Mouse (Mus musculus): ENCODE data around the gene Adamts1. TPM values are rescaled to one million over a fixed set of nuclear protein-coding genes. Genes with fewer than 3 reads are reported as not detected.

Gene Adamts1
- polyA plus RNA-seq, 1 experiment from 2014 or later, result 37.2 TPM

DNA sequence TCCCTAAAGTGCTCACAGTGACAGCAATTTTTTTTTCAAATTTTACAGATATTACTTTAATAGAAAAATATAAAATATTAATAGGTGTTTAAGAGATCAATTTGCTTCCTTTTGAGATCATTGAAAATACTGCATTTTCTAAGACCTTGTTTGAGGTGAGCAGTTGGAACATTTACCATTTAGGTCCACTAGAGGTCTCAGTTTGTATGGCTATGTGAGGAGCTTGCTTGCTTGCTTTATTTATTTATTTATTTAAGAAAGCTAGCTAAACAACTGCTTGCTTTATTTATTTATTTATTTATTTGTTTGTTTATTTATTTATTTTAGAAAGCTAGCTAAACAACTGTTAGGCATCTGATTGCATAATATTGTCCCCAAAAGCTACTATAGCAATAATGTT, 23.1 kb downstream of the Adamts1 start:
- no peak overlapping the region for H3K4me3 ChIP-seq (replicated peaks; ENCODE audit: low read length)
- no peaks in the 10 kb centered on the region for H3K36me3 ChIP-seq (ENCODE audit: control insufficient read depth, insufficient read depth, low read length)
- H3K27me3 ChIP-seq (ENCODE audit: control insufficient read depth, insufficient read depth, low read length), result no peaks in the 10 kb centered on the region
- H3K27ac ChIP-seq (ENCODE audit: low read length), result no peak overlapping the region
- no peak overlapping the region for H3K9ac ChIP-seq (ENCODE audit: low read length)
- no peaks in the 10 kb centered on the region for H3K9me3 ChIP-seq (replicated peaks; ENCODE audit: control insufficient read depth, low read length)
- no peaks in the 10 kb centered on the region for H3K4me1 ChIP-seq (ENCODE audit: control insufficient read depth, insufficient read depth, low read length)
- no peak for ATAC-seq (ENCODE audit: insufficient read depth, low FRiP score)
- H3K4me2 ChIP-seq (ENCODE audit: low read depth, low read length), result no peak overlapping the region

DNA sequence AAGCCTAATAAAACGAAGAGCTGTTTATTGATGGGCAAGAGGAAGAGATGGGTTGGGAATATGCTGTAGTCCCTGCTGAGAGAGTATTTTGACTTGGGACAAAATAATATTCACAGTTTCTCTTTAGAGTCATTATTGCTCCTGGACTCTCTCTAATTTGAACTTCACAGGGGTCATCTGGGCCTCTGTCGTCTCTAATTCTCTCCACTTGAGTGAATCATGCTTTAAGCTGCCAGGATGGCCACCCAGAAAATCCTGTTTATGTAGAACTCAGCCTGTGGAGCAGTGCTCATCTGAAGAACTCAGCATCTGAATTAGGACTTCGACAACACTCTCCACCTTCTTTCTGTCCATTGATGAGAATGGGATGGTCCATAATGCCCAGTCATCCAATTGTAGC, 30.6 kb downstream of the Adamts1 start:
- no peaks in the 10 kb centered on the region for H3K27me3 ChIP-seq (ENCODE audit: control insufficient read depth, insufficient read depth, low read length)

DNA sequence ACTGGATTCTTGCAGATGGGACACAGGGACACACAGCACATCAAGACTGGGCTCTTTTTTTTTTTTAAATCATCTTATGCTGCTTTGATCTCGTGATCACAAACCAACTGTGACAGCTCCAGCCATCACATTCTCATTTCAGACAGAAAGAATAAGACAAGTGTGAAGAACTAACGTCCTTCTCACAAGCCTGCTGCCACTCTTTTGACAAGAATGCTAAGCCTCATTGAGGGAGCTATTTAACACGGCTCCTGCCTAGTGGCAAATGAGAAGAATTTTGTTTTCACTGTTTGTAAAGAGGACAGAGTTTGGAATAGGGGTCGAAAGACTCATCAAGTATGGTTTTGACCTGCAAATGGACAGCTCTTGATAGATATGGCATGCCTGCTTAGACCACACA, 35.6 kb downstream of the Adamts1 start:
- Histone ChIP-seq H3K4me1 (ENCODE audit: control insufficient read depth, insufficient read depth, low read length) (no peaks in the 10 kb centered on the region), H3K27me3 (ENCODE audit: control insufficient read depth, insufficient read depth, low read length) (no peaks in the 10 kb centered on the region), H3K4me2 (ENCODE audit: low read depth, low read length) (no peak overlapping the region), H3K9ac (ENCODE audit: low read length) (no peak overlapping the region), H3K9me3 (replicated peaks; ENCODE audit: control insufficient read depth, low read length) (no peaks in the 10 kb centered on the region), H3K27ac (ENCODE audit: low read length) (no peak overlapping the region), H3K4me3 (replicated peaks; ENCODE audit: low read length) (no peak overlapping the region), H3K36me3 (ENCODE audit: control insufficient read depth, insufficient read depth, low read length) (no peaks in the 10 kb centered on the region)
- 43% methylated on average over 4 of the region's 4 CpGs for WGBS
- ATAC-seq (ENCODE audit: insufficient read depth, low FRiP score), result no peak

More for the DNA sequence above, 30.6 kb downstream of the Adamts1 start:
- Histone ChIP-seq H3K36me3 (ENCODE audit: control insufficient read depth, insufficient read depth, low read length) (no peaks in the 10 kb centered on the region), H3K4me3 (replicated peaks; ENCODE audit: low read length) (no peak overlapping the region), H3K9me3 (replicated peaks; ENCODE audit: control insufficient read depth, low read length) (no peaks in the 10 kb centered on the region), H3K4me2 (ENCODE audit: low read depth, low read length) (no peak overlapping the region), H3K4me1 (ENCODE audit: control insufficient read depth, insufficient read depth, low read length) (no peaks in the 10 kb centered on the region), H3K9ac (ENCODE audit: low read length) (no peak overlapping the region), H3K27ac (ENCODE audit: low read length) (no peak overlapping the region; the same call in 1 of the 2 replicates)
- WGBS, result 62% methylated on average over 3 of the region's 3 CpGs
- ATAC-seq (ENCODE audit: insufficient read depth, low FRiP score), result no peak

DNA sequence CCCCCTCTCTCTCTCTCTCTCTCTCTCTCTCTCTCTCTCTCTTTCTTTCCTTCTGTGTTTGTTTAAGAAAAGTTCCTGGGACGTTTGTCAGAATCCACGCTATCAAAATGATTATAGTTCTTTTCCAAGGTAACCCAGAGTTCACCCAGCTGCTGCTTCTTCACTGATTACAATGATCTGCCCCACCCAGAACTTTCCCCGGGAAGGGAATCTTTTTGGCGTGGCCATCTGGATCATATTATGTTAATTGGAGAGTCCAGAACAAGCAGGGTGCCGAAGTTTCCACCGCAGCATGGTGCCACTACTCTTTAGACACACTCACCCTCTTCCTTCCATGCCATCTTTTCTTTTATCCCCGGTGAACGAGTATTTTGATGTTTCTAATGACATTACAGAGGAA, 37.2 kb downstream of the Adamts1 start:
- H3K4me2 ChIP-seq (ENCODE audit: low read depth, low read length), result no peak overlapping the region
- no peaks in the 10 kb centered on the region for H3K9me3 ChIP-seq (replicated peaks; ENCODE audit: control insufficient read depth, low read length)
- H3K36me3 ChIP-seq (ENCODE audit: control insufficient read depth, insufficient read depth, low read length), result no peaks in the 10 kb centered on the region
- ATAC-seq (ENCODE audit: insufficient read depth, low FRiP score), result no peak
- WGBS, result 39% methylated on average over 8 of the region's 8 CpGs
- H3K4me3 ChIP-seq (replicated peaks; ENCODE audit: low read length), result no peak overlapping the region
- no peaks in the 10 kb centered on the region for H3K27me3 ChIP-seq (ENCODE audit: control insufficient read depth, insufficient read depth, low read length)
- H3K4me1 ChIP-seq (ENCODE audit: control insufficient read depth, insufficient read depth, low read length), result no peaks in the 10 kb centered on the region
- H3K9ac ChIP-seq (ENCODE audit: low read length), result no peak overlapping the region
- no peak overlapping the region for H3K27ac ChIP-seq (ENCODE audit: low read length)

DNA sequence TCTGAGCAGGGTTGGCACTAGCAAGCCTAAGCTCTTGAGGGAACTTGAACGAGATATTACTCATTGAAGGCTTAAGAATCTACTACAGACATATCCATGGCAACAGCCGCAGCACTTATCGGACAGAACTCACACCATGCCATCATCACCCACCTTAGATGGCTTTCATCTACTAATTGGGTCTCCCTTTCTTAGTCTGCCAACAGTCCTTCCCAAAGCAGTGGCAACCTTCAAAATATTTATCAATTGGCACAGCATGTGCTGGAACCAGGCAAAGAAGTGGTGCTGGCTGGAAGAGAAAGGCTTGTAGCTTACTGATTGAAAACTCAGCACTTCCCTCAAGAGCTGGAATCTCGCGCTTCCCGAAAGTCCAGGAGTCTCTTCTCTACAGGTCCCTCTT, 37.7 kb downstream of the Adamts1 start:
- Histone ChIP-seq H3K4me3 (replicated peaks; ENCODE audit: low read length) (no peak overlapping the region), H3K4me1 (ENCODE audit: control insufficient read depth, insufficient read depth, low read length) (no peaks in the 10 kb centered on the region), H3K9me3 (replicated peaks; ENCODE audit: control insufficient read depth, low read length) (no peaks in the 10 kb centered on the region), H3K27ac (ENCODE audit: low read length) (no peak overlapping the region), H3K9ac (ENCODE audit: low read length) (no peak overlapping the region), H3K36me3 (ENCODE audit: control insufficient read depth, insufficient read depth, low read length) (no peaks in the 10 kb centered on the region), H3K4me2 (ENCODE audit: low read depth, low read length) (no peak overlapping the region), H3K27me3 (ENCODE audit: control insufficient read depth, insufficient read depth, low read length) (no peaks in the 10 kb centered on the region)
- WGBS, result 84% methylated on average over 6 of the region's 6 CpGs
- no peak for ATAC-seq (ENCODE audit: insufficient read depth, low FRiP score)

DNA sequence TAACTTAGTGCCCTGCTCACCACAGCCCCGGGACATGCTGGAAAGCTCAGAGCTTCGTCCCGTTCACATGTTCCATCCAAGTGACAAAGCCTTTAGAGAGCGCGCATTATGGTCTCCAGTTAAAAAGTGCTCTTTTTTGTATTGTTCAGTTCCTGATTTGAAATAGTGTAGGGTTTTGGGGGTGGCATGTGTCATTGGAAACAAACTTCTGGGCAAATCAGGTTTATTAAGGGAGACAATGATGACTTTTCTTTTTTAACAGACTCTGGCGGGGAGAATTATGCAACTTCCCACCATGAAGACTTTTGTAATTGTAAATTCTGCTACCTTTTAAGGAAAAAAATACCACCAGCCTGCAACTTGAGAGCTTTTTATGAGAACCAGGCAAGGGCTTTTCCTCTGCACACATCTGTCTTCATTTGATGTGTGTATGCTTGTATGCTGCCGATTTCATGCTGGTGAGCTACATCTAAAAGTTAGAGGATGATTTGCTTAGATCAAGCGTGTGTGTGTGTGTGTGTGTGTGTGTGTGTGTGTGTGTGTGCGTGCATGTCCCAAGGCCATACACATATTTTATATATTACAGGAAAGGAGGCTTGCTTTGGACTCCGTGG, 40.8 kb downstream of the Adamts1 start:
- Histone ChIP-seq H3K36me3 (ENCODE audit: control insufficient read depth, insufficient read depth, low read length) (no peaks in the 10 kb centered on the region), H3K4me2 (ENCODE audit: low read depth, low read length) (no peak overlapping the region), H3K9ac (ENCODE audit: low read length) (no peak overlapping the region), H3K4me1 (ENCODE audit: control insufficient read depth, insufficient read depth, low read length) (no peaks in the 10 kb centered on the region), H3K4me3 (replicated peaks; ENCODE audit: low read length) (no peak overlapping the region), H3K27me3 (ENCODE audit: control insufficient read depth, insufficient read depth, low read length) (no peaks in the 10 kb centered on the region), H3K9me3 (replicated peaks; ENCODE audit: control insufficient read depth, low read length) (no peaks in the 10 kb centered on the region), H3K27ac (ENCODE audit: low read length) (no peak overlapping the region)
- 79% methylated on average over 10 of the region's 10 CpGs for WGBS
- ATAC-seq (ENCODE audit: insufficient read depth, low FRiP score), result no peak

DNA sequence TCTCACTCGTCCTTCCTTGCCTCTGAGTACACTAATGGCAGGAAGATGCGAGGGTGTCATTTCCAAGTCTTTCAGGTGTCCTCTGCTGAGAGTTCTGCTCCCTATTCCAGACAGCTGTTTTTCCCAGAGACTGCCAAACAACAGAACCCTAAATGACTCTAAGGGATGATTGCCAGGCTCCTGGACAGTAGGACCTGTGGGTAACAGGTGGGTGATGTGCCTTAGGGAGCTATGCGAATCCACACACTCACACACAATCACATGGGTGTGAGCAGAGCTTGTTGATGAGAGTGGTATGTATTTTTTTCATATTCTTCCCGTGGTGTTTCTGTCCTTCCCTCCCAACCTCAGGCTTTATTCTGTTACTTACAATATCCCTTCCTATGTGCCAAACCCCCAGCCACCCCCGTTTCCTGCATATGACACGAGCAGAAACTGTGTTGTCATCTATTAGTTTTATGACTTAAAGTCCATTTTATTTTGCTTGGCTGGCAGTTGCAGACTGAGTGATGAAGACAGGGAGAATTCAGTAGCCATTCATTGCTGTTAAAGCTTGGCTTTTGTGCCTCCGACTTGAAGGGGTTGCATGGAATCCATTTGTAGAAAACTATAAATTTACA, 41.8 kb downstream of the Adamts1 start:
- WGBS, result 69% methylated on average over 7 of the region's 7 CpGs
- Histone ChIP-seq H3K27ac (ENCODE audit: low read length) (no peak overlapping the region), H3K4me2 (ENCODE audit: low read depth, low read length) (no peak overlapping the region), H3K36me3 (ENCODE audit: control insufficient read depth, insufficient read depth, low read length) (no peaks in the 10 kb centered on the region), H3K27me3 (ENCODE audit: control insufficient read depth, insufficient read depth, low read length) (no peaks in the 10 kb centered on the region), H3K4me1 (ENCODE audit: control insufficient read depth, insufficient read depth, low read length) (no peaks in the 10 kb centered on the region), H3K9me3 (replicated peaks; ENCODE audit: control insufficient read depth, low read length) (no peaks in the 10 kb centered on the region), H3K9ac (ENCODE audit: low read length) (no peak overlapping the region), H3K4me3 (replicated peaks; ENCODE audit: low read length) (no peak overlapping the region)
- ATAC-seq (ENCODE audit: insufficient read depth, low FRiP score), result no peak

DNA sequence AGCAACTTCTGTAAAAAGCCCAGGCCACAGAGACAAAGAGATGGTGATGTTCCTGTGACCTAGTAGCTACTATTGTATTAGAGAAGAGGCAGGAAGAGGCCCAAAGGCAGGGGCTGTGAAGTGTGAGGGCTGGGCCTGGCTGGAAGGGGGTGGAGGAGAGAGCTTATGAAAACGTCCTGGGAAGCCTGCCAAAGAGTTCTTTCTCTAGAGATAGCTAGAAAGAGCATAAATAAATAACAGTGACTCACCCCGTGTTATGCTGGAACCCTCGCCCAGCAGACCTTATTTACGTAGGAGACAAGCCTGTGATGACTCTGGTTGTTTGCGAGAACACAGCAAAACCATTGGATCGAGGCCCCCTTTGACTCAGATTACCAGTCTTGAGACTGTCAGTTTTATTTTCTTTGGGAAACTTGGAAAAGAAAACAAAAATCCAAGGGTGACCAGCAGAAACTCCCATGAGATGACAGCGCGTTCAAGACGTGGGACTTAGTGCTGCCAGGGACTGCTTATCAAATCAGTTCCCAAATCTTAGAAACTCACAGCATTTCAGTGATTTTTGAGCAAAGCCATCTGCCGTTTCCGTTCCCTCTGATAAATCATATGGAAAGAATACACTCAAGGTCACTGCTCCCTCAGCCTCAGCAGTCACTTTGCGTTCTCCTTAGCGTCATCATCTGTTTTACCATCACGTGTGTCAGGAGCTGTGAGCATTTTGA, 46.7 kb downstream of the Adamts1 start:
- Histone ChIP-seq H3K9me3 (replicated peaks; ENCODE audit: control insufficient read depth, low read length) (no peaks in the 10 kb centered on the region), H3K9ac (ENCODE audit: low read length) (peak overlapping the region; percentile 5; the same call in 1 of the 2 replicates), H3K4me3 (replicated peaks; ENCODE audit: low read length) (no peak overlapping the region), H3K4me1 (ENCODE audit: control insufficient read depth, insufficient read depth, low read length) (peaks cover 8% of the 10 kb centered on the region), H3K36me3 (ENCODE audit: control insufficient read depth, insufficient read depth, low read length) (no peaks in the 10 kb centered on the region), H3K27me3 (ENCODE audit: control insufficient read depth, insufficient read depth, low read length) (no peaks in the 10 kb centered on the region), H3K27ac (ENCODE audit: low read length) (peak overlapping the region; percentile 81), H3K4me2 (ENCODE audit: low read depth, low read length) (peak overlapping the region; percentile 4; the same call in 1 of the 2 replicates)
- peak; percentile 94 for ATAC-seq (ENCODE audit: insufficient read depth, low FRiP score)
- WGBS, result 27% methylated on average over 14 of the region's 14 CpGs

DNA sequence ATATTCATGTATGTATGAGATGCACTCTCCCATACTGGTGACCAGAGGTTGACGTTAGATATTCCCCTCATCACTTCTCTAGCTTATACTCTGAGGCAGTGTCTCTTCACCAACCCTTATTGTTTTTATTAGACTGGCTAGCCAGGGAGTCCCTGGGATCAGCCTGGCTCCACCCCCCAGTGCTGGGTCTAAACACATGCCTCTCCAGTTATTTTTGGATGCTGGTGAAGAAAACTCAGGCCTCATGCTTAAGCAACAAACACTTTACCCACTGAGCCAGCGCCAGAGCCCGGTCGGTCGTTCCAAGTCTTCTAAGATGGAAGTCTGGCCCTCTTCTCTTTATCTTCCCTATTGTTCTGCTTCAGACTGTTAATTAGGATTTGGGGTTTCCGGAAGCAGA, 53.6 kb downstream of the Adamts1 start:
- H3K9me3 ChIP-seq (replicated peaks; ENCODE audit: control insufficient read depth, low read length), result no peaks in the 10 kb centered on the region
- no peaks in the 10 kb centered on the region for H3K36me3 ChIP-seq (ENCODE audit: control insufficient read depth, insufficient read depth, low read length)
- H3K4me1 ChIP-seq (ENCODE audit: control insufficient read depth, insufficient read depth, low read length), result 0 out of 2 replicates have a peak, but pooled peaks cover 2% of the 10 kb centered on the region
- H3K9ac ChIP-seq (ENCODE audit: low read length), result no peak overlapping the region
- no peak overlapping the region for H3K27ac ChIP-seq (ENCODE audit: low read length)
- H3K4me2 ChIP-seq (ENCODE audit: low read depth, low read length), result no peak overlapping the region
- ATAC-seq (ENCODE audit: insufficient read depth, low FRiP score), result no peak
- 77% methylated on average over 6 of the region's 6 CpGs for WGBS
- no peaks in the 10 kb centered on the region for H3K27me3 ChIP-seq (ENCODE audit: control insufficient read depth, insufficient read depth, low read length)
- no peak overlapping the region for H3K4me3 ChIP-seq (replicated peaks; ENCODE audit: low read length)
